Mouse (Mus musculus) MEL (cell line): ENCODE measurements at regions not wholly inside any gene's neighbourhood (a gene's known extent, or its start where the extent isn't known, plus 50 kb on each side); places are given as distances from the start of the nearest gene placed in this dataset.
A peak's percentile ranks its signal among the peaks of the same experiment; 100 is the strongest.

ENCODE experiments used
- DNase-seq: peaks from one replicate; pipeline ENCODE4 v3.0.0; 2011; ENCODE audit warnings: low read depth, low spot score
- H3K27ac ChIP-seq: 2 replicates; pipeline ENCODE4 v1.5.1; 2012; ENCODE audit warnings: low read depth, mild to moderate bottlenecking, control low read depth, low read length, moderate library complexity; ENCODE audit not compliant: control insufficient read depth
- H3K27me3 ChIP-seq, 2 experiments: fragments of 150-350 bp in 1 of 2; sonication (generic) in 1 of 2; 2 replicates each; pipeline ENCODE4 v1.6.1; 2012; ENCODE audit warnings: low read length in 2 of 2, mild to moderate bottlenecking in 2 of 2, improper control_type of control experiment in 1 of 2, moderate library complexity in 1 of 2; ENCODE audit not compliant: insufficient read depth in 2 of 2, control insufficient read depth in 1 of 2
- H3K36me3 ChIP-seq, 2 experiments: 2 replicates each; pipeline ENCODE4 v1.6.1; 2012 to 2014; ENCODE audit warnings: low read length in 2 of 2, improper control_type of control experiment in 1 of 2, inconsistent platforms in 1 of 2, mild to moderate bottlenecking in 1 of 2; ENCODE audit not compliant: insufficient read depth in 2 of 2, control insufficient read depth in 1 of 2
- H3K4me1 ChIP-seq, 2 experiments: fragments of 150-350 bp in 1 of 2; sonication (generic) in 1 of 2; 2 replicates each; pipeline ENCODE4 v1.6.1; 2012; ENCODE audit warnings: low read length in 2 of 2, improper control_type of control experiment in 1 of 2, mild to moderate bottlenecking in 1 of 2; ENCODE audit not compliant: insufficient read depth in 2 of 2, control insufficient read depth in 1 of 2
- H3K4me3 ChIP-seq, 2 experiments: fragments of 150-350 bp in 1 of 2; sonication (generic) in 1 of 2; 2 replicates each; pipeline ENCODE4 v1.5.1; 2012; ENCODE audit warnings: low read depth in 2 of 2, low read length in 2 of 2, mild to moderate bottlenecking in 2 of 2, moderate library complexity in 2 of 2, control low read depth in 1 of 2, improper control_type of control experiment in 1 of 2; ENCODE audit not compliant: control insufficient read depth in 1 of 2, insufficient read depth in 1 of 2
- H3K79me2 ChIP-seq: 2 replicates; pipeline ENCODE4 v1.6.1; 2012; ENCODE audit warnings: mild to moderate bottlenecking, low read length, moderate library complexity; ENCODE audit not compliant: control insufficient read depth, poor library complexity, insufficient read depth
- H3K9ac ChIP-seq: 2 replicates; pipeline ENCODE4 v1.6.1; 2012; ENCODE audit warnings: low read depth, mild to moderate bottlenecking, control low read depth, low read length, moderate library complexity; ENCODE audit not compliant: control insufficient read depth, poor library complexity, severe bottlenecking
- H3K9me3 ChIP-seq: fragments of 150-350 bp; sonication (generic); replicated peaks from 2 replicates; pipeline ENCODE4 v1.6.1; 2012; ENCODE audit warnings: mild to moderate bottlenecking, low read length, improper control_type of control experiment, moderate library complexity; ENCODE audit not compliant: insufficient read depth
- HCFC1 ChIP-seq: IDR thresholded peaks from 2 replicates; pipeline ENCODE4 v1.6.1; 2012; ENCODE audit warnings: low read depth, mild to moderate bottlenecking, inconsistent platforms, low read length, improper control_type of control experiment, moderate library complexity
- KAT2A ChIP-seq: conservative IDR thresholded peaks from 2 replicates; pipeline ENCODE4 v1.6.1; 2012; ENCODE audit warnings: low read depth, low read length, improper control_type of control experiment, inconsistent platforms
- MAZ ChIP-seq: IDR thresholded peaks from 2 replicates; pipeline ENCODE4 v1.6.1; 2012; ENCODE audit warnings: low read depth, mild to moderate bottlenecking, inconsistent platforms, low read length, improper control_type of control experiment
- MEF2A ChIP-seq: IDR thresholded peaks from 2 replicates; pipeline ENCODE4 v1.6.1; 2014; ENCODE audit warnings: low read depth, mild to moderate bottlenecking, inconsistent platforms, low read length, improper control_type of control experiment; ENCODE audit not compliant: poor library complexity, insufficient replicate concordance, severe bottlenecking; ENCODE audit errors: extremely low read depth
- MXI1 ChIP-seq: IDR thresholded peaks from 2 replicates; pipeline ENCODE4 v1.6.1; 2011; ENCODE audit warnings: mild to moderate bottlenecking, low read depth, low read length, improper control_type of control experiment
- POLR2AphosphoS5 ChIP-seq: IDR thresholded peaks from 2 replicates; pipeline ENCODE4 v1.6.1; 2012; ENCODE audit warnings: low read depth, borderline replicate concordance, mild to moderate bottlenecking, inconsistent platforms, low read length, moderate library complexity, mixed read lengths
- SMC3 ChIP-seq: IDR thresholded peaks from 2 replicates; pipeline ENCODE4 v1.6.1; 2011; ENCODE audit warnings: low read depth, low read length, improper control_type of control experiment
- USF1 ChIP-seq: IDR thresholded peaks from 2 replicates; pipeline ENCODE4 v1.6.1; 2014; ENCODE audit warnings: low read depth, mild to moderate bottlenecking, inconsistent platforms, low read length, improper control_type of control experiment, moderate library complexity

GRCm38 (mm10) chr2:6267537-6267936 lies 54.7 kb upstream of the Echdc3 start (continued):
- 0 out of 2 replicates have a peak, but pooled peaks have one; percentile 53 for TF ChIP-seq HCFC1
- no peak; the same call in 1 of the 2 replicates for TF ChIP-seq SMC3

DNA sequence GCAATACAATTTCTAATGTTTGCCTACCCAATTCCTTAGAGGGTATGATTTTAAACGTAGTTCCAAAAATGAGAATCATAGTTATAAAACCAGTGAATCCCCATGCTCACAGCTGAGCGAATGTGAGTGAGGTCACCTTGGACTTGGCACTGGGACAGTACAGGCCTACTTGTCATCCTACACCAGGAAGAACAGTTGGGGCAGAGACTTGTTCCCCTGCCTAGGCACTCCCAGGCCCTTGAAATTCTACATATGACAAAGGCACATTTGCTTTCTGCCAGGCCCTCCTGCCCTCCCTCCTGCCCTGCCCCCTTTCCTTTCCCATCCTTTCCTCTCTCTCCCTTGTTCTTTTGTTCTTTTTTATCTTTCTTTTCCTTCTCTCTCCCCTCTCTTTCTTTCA lies 50.0 kb upstream of the Usp6nl start:
- no peak overlapping the region for H3K9ac ChIP-seq
- H3K9me3 ChIP-seq = no peaks in the 10 kb centered on the region
- no peaks in the 10 kb centered on the region for H3K79me2 ChIP-seq
- no peak overlapping the region for H3K4me3 ChIP-seq
- H3K27ac ChIP-seq = peak overlapping the region; percentile 70
- peaks cover 19 to 35% of the 10 kb centered on the region in 2 experiments for H3K4me1 ChIP-seq
- peaks cover 0 to 23% of the 10 kb centered on the region in 2 experiments; a peak in 2 of 4 replicates for H3K36me3 ChIP-seq
- peak; percentile 37 for DNase-seq
- H3K27me3 ChIP-seq = no peaks in the 10 kb centered on the region
- no peak for TF ChIP-seq USF1
- no peak for TF ChIP-seq KAT2A
- TF ChIP-seq MAZ = no peak
- TF ChIP-seq MEF2A = no peak
- no peak for TF ChIP-seq SMC3
- no peak for TF ChIP-seq POLR2AphosphoS5
- TF ChIP-seq MXI1 = no peak
